Mouse (Mus musculus): ENCODE results near the gene Kcng4.

The Kcng4 gene

DNA sequence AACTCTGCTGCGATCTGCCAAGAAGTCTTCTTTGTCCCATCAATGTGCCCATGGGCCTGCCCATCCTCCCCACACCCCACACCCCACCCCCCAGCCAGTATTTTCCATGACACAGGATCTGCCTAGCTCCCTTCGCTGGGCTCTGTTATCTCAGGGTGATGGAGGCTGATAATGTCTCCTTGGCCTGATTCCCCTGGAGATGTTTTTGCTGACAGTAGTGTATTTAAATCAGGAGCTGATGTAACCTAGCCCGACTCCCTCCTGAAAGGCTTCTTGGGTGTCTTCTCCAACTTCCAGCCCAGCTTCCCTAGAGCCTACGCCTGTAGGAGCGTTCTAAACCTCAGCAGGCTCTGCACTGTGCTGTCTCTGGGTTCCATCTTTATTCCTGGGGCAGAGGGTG, 16.6 kb downstream of the Kcng4 start:
- in situ Hi-C loops (cut with MboI; ENCODE audit: unreplicated experiment in 2 of 2), result no loop called here

DNA sequence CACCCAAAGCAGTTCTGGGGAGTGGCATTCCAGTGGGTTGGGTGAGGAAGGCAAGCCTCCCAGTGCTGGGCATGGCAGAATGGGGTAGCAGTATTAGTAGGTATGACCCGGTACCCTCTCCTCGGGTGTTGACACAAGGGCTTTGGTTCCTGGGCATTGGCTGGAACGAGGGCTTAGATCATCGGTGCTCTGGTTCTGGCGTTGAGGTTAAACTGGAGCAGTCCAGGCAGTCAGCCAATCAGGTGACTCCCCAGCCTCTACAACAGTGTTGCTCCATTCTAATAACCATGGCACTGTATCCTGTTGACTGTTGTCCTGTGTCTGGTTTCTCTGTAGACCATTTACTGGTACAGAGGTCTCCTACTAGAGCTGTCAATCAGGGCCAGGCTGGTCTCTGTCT, 17.9 kb downstream of the Kcng4 start:
- in situ Hi-C loops (cut with MboI; ENCODE audit: unreplicated experiment in 2 of 2), result no loop called here

DNA sequence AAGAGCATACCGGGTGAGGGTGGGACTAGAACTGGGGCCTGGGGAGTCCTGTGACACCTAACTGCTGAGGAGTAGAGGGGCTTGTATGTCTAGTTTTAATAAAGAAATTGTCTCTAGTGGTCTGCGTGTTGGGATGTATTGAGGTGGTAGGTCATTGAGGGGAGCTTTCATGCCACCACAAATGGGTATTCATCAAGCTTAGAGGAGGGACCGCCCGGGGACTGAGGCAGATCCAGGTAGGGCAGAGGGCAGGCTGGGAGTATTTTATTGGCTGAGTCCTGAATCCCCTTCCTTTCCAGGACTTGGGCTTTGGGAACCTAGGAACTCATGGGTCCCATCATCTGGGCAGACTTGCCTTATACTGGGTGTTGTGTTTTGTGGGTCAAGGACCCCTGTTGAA, 18.7 kb downstream of the Kcng4 start:
- in situ Hi-C loops (cut with MboI; ENCODE audit: unreplicated experiment in 2 of 2), result no loop called here

DNA sequence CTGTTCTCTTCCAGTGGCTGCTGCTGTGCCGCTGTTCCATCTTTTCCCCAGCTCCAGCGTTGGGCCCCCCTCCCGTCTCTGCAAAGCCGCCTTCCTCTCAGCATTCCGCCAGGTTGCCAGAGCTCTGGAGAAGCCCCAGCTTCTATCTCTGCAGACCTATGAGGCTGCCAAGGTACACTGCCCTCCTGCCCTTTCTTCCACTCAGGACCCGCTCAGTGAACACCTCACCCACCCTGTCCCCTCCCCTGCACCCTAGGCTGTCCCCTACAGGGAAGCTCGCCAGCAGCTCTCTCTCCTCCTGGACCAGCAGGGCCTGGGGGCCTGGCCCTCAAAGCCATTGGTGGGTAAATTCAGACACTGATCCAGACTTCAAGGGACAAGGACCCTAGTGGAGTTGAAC, 19.1 kb downstream of the Kcng4 start:
- in situ Hi-C loops (cut with MboI; ENCODE audit: unreplicated experiment in 2 of 2), result no loop called here

DNA sequence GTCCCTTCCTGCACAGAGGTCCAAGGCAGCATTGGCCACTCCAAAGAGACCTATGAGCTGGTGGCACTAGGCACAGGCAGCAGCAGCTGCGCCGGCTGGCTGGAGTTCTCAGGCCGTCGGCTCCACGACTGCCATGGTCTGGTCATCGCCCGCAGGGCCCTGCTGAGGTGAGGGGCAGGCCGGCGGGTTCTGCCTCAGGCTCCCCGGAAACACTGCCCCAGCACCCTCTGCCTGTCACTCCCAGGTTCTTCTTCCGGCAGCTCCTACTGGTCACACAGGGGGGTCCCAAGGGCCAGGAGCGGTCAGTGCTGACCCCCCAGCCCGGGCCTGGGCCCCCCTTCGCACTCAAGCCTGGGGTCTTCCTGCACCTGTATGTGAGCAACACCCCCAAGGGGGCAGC, 20.4 kb downstream of the Kcng4 start:
- in situ Hi-C loops (cut with MboI; ENCODE audit: unreplicated experiment in 2 of 2), result no loop called here

DNA sequence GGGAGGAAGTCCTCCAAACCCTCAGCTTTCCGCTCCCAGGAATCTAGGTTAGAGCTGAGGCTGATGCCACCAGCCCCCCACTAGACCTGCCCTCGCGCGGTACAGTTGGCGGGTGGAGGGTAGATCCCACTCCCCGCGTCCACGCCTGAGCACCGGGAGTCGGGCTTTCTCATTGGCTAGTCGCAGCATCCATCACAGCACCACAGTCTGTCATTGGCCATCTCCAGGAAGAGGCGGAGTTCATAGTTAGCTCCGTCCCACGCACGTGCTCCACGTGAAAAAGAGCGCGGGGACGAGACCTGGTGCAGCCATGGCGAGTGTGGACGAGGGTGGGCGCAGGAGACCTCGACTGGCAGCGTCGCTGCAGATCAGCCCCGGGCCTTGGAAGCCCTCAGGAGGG, 23.0 kb downstream of the Kcng4 start, which contains the start of gene Adad2:
TSS of gene Adad2 (plus strand) at position 277 of the 400 bp plus-strand sequence.
- in situ Hi-C loops (cut with MboI; ENCODE audit: unreplicated experiment in 2 of 2), result no loop called here

DNA sequence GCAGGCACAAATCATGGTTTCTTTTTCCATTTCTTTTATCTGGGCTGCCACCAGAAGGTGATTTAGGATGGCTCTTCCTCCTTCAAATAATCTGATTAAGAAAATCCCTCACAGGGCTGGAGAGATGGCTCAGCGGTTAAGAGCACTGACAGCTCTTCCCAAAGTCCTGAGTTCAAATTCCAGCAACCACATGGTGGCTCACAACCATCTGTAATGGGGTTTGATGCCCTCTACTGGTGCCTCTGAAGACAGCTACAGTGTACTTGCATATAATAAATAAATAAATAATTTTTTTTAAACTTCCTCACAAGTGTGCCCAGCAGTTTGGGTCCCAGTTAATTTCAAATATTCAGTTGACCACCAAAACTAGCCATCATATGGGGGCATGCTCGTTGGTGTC, 29.3 kb downstream of the Kcng4 start:
- in situ Hi-C loops (cut with MboI; ENCODE audit: unreplicated experiment in 2 of 2), result loop anchor here (5.0 to 10.0 kb wide), 7 partner anchors 49 to 221 kb away; partner anchors contain the start of gene Mbtps1 (in 1 of the 2)

DNA sequence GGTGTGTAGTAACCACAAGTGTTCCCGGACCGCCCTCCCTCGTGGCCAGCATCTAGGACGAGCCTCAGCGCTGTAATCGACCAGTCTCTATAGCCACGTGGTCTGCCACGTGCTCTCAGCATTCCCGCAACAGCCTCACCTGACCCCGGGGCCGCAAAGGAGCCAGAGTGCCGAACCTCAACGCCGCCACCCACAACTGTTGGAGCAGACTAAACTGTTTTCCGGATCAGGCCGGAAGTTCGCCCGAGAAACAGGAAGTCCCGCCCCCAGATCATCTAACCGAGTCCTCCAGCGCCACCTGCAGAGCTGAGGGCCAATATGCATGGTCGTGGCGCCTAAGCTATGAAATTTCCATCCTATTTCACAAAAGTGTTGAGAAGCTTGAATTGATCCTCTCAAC, 30.5 kb downstream of the Kcng4 start, which contains the start of gene Taf1c:
TSS of gene Taf1c (minus strand) at position 227 of the 400 bp plus-strand sequence.
- in situ Hi-C loops (cut with MboI; ENCODE audit: unreplicated experiment in 2 of 2), result loop anchor here (5.0 to 10.0 kb wide), 7 partner anchors 48 to 220 kb away; partner anchors contain the start of gene Mbtps1 (in 1 of the 2)

DNA sequence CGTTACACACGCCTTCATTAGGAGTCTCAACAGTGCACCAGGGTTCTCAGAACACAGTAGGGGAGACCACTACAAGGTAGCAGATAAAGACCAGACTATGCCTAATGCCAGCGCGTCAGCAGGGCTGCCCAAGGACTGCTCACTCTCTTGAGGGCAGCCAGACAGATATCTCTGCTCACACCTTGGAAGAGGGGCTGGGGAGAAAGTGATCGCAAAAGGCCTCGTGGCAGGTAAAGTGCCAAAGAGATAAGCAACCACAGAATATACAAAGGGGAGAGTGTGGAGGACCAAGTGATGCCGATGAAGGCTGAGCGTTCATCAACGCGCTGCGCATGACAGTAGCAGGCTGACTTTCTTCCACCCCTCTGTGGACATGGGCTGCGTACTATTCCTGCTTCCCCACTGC, 31.1 kb downstream of the Kcng4 start:
- in situ Hi-C loops (cut with MboI; ENCODE audit: unreplicated experiment in 2 of 2), result loop anchor here (10.0 kb wide), 2 partner anchors 80 to 220 kb away; no protein-coding TSS in a partner anchor

DNA sequence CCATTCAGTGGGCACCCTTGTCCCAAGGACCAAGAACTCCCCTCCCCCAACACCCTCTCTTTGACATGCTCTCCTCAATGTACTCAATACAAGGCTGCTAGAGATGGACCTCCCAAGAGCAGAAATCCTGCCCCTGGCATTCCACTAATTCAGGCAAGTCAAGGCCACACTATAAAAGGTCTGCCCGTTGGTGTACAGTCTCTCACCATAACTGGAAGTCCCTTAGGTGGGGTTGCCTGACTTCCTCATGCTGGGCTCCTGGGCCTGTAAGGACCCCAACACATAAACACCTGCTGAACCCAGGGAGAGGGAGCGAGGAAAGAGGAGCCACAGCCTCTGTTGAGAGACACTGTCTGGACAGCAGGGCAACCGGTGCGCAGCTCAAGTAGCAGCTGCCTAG, 31.7 kb downstream of the Kcng4 start:
- in situ Hi-C loops (cut with MboI; ENCODE audit: unreplicated experiment in 2 of 2), result loop anchor here (10.0 kb wide), 2 partner anchors 79 to 219 kb away; no protein-coding TSS in a partner anchor

DNA sequence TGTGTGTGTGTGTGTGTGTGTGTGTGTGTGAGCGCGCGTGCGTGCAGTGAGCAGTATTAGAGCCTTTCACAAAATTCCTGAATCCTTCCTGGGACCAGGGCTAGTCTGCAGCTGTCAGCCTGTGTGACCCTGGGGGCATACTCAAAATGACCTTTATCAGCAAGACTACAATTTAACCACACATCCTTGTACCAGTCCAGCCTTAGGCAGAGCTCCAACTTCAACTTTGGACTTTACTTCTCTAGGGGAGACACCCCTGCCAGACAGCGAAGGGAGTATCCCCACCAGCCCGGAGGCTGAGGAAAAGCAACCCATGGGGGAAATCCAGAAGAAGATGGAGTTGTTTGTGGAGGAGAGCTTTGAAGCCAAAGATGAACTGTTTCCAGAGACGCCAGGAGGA, 44.0 kb downstream of the Kcng4 start:
- in situ Hi-C loops (cut with MboI; ENCODE audit: unreplicated experiment in 2 of 2), result loop anchor here in 1 of 2 experiments (5.0 kb wide), 1 partner anchor 34 kb away; the partner anchor contains the start of gene Mbtps1

DNA sequence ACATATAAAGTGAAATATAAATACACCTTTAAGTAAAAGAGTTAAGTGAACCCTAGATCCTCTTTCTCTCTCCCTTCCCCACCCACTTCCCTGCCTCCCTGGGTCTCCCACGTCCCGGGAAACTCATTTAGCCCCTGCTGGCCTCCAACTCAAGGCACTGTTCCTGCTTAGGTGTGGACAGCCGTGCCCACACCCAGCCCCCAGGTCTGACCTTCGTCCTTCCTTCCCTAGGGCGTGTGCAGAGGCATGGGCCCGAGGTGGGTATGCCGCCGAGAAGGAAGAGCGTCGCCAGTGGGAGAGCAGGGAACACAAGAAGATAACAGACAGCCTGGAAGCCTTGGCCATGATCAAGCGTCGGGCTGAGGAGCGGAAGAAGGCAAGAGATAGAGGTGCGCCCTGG, 45.1 kb downstream of the Kcng4 start:
- in situ Hi-C loops (cut with MboI; ENCODE audit: unreplicated experiment in 2 of 2), result loop anchor here in 1 of 2 experiments (5.0 kb wide), 1 partner anchor 33 kb away; the partner anchor contains the start of gene Mbtps1

DNA sequence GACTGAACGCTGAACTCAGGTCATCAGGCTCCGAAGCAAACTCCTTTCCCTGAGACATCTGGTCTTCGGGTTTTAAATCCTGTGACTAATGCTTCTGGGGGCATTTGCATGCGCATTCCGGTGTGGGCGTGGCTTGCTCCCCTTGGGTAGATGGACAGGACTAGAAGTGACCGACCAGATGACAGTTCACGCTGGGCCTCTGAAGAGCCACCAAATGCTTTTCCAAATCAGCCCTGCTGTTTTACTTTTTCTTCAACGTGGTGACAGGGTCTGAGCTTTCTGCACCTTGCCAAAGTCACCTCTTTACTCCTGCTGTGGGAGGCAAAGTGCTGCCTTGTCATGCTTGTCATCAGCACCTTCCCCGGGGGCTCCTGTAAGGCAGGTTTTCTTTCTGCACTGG, 46.6 kb downstream of the Kcng4 start:
- in situ Hi-C loops (cut with MboI; ENCODE audit: unreplicated experiment in 2 of 2), result no loop called here

DNA sequence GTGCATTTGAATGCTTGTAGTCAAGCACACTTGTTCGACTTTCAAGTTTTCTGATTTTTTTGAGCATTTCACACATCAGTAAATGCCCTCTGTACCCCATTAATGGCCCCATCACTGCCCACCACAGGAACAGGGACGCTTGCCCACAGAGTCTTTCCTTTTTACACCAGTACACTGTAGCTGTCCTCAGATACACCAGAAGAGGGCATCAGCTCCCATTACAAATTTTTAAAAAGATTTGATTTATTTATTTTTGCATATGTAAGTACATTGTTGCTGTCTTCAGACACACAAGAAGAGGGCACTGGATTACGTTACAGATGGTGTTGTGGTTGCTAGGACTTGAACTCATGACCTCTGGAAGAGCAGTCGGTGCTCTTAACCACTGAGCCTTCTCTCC, 47.2 kb downstream of the Kcng4 start:
- in situ Hi-C loops (cut with MboI; ENCODE audit: unreplicated experiment in 2 of 2), result no loop called here

DNA sequence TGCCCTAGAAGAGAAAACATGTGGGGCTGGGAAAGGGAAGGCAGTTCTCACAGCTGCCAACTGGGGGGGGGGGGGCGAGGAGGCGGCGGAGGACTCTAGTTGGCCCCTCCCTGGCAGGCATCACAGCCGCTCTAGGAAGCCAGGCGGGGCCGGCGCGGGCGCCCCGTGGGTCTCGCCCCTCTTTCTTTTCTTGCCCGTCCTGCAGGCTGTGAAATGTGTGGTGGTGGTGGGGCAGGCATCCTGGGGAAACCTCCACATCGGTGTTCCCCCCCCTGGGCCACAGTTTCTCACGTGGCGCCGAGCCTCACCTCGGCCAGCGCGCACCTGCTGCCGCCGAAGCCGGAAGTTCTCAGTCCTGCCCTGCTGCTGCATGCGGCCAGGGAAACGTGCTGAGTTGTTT, 49.6 kb downstream of the Kcng4 start:
- in situ Hi-C loops (cut with MboI; ENCODE audit: unreplicated experiment in 2 of 2), result no loop called here

DNA sequence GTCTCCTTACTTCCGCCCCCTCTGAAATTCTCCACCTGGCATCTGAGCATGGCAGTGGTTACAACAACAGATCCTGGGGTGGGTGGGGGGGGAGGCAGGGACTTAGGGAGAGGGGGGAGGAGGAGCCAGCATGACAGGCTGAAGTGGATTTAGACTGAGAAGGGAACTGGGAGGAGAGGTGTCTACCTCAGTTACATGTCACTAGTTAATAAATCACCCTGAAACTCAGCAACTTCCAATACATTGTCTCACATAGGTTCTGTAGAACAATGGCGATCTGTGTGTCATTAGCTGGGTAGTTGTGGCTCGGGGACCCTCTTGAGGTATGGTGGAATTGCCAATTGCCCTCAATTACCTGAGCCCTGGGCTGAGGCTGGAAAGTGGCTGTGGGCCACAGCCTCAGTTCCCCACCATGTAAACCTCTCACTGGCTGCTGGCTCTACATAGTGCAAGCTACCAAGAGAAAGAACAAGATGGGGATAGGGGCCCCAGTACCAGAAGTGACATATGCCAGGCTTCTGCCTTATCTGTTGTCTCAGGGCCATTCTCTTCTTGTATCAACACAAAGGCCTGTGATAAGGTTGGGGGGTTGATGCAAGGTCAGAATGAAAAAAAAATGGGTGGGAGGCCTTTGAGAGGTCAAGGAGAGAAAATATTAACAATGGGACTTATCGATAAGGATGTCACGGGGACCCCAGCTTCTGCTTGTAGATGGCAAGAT, 54.9 kb downstream of the Kcng4 start:
- in situ Hi-C loops (cut with MboI; ENCODE audit: unreplicated experiment in 2 of 2), result no loop called here

DNA sequence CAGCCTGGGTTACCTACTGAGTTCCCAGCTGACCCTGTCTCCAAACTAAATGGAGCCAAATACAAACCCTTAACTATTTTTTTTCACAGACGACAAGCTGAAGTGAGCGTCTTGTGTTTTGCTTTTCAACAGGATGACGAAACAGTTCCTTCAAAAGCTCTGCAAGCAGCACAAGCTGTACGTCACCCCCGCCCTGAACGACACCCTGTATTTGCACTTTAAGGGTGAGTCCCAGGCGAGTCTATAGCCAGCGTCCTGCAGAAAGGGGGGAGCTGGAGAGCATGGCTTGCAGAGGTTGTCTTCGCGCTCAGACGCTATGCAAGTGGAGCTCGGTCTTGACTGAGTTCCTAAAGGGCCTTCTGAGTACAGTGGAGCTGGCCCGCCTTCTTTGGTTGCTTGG, 56.4 kb downstream of the Kcng4 start:
- in situ Hi-C loops (cut with MboI; ENCODE audit: unreplicated experiment in 2 of 2), result no loop called here

DNA sequence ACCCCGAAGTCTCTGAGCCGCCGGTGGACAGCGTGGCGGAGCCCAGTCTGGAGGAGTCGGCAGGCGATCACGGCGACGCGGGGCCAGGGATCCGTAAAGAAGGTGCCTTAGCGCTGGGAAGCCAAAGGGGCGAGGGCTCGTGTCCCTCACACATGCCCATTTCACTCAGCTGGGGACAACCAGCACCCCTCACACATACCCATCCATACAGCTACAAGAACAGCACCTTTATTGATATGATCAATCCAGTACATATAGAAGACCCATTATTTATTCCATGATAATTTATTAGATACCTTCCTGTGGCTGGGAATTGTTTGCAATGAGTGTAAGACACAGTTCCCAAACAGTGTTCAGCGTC, 60.1 kb downstream of the Kcng4 start:
- in situ Hi-C loops (cut with MboI; ENCODE audit: unreplicated experiment in 2 of 2), result no loop called here

DNA sequence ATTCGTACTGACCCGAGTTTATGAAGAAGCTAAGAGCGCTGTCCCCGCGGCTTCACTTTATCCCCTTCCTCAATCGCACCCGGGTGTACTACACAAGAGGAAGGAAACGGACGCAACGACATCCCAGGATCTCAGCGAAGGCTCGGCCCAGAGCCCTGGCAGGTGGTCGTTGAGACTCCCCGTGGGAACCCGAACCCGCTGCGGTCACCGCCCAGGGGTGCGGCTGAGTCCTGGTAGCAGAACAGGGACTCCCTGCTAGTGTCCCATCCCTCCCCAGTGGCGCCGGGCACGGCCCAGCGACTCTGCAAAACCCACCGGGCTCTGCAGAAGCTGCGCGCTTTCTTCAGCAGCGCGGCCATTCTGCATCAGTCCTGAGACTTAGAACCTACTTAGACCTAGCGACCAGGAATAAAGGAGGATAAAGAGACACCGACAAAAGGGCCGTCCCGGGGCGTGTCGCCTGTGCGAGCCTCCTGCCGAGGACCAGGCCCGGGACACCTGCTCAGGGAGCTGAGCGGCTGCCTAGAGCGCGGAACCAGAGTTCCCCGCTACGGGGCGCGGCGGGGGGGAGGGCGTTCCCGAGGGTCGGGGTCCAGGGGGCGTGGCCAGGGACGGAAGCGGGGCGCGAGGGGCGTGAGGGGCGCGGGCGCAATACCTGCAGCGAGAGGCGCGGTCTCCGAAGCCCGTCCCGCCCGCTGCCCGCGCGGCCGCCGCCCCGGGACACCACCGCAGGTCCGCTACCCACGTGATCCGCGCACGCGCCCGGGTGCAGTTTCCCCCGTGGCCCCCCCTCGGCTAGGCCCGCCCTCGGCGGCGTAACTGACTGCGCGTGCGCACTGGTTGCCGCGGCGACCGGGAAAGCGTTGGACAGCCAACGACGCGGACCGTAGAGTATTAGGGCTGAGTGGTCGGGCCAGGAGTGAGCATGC, 60.8 kb downstream of the Kcng4 start, which contains the start of the genes Hsdl1 and Dnaaf1:
TSS of gene Hsdl1 (minus strand) at position 747 of the 929 bp plus-strand sequence.
TSS of gene Dnaaf1 (plus strand) at position 799 of the 929 bp plus-strand sequence.
- in situ Hi-C loops (cut with MboI; ENCODE audit: unreplicated experiment in 2 of 2), result no loop called here
